Mouse (Mus musculus) CH12.LX (cell line): ENCODE measurements at regions not wholly inside any gene's neighbourhood (a gene's known extent, or its start where the extent isn't known, plus 50 kb on each side); places are given as distances from the start of the nearest gene placed in this dataset.

Experiments
- DNase-seq: peaks from one replicate; pipeline ENCODE4 v3.0.0-alpha.2; 2013; ENCODE audit errors: extremely low read depth
- H3K27ac ChIP-seq: 2 replicates; pipeline ENCODE4 v1.5.1; 2012; ENCODE audit warnings: low read depth, mild to moderate bottlenecking, control low read depth, moderate library complexity; ENCODE audit not compliant: insufficient read depth
- H3K27me3 ChIP-seq: replicated peaks from 2 replicates; pipeline ENCODE3; 2012; ENCODE audit warnings: inconsistent platforms
- H3K36me3 ChIP-seq, 2 experiments: replicated peaks in 1 of 2; 2 replicates each; pipeline versions ENCODE3 to v1.6.1; 2012; ENCODE audit warnings: inconsistent platforms in 1 of 2, low read length in 1 of 2, mild to moderate bottlenecking in 1 of 2, mixed read lengths in 1 of 2, moderate library complexity in 1 of 2; ENCODE audit not compliant: control insufficient read depth in 1 of 2, insufficient read depth in 1 of 2
- H3K4me1 ChIP-seq, 2 experiments: 2 replicates each; pipeline ENCODE4 v1.6.1; 2012; ENCODE audit warnings: inconsistent platforms in 1 of 2, moderate library complexity in 1 of 2; ENCODE audit not compliant: insufficient read depth in 2 of 2, control insufficient read depth in 1 of 2
- H3K4me2 ChIP-seq: 2 replicates; pipeline ENCODE4 v1.6.1; 2012; ENCODE audit warnings: low read depth, mild to moderate bottlenecking, control low read depth; ENCODE audit not compliant: poor library complexity, insufficient read depth, severe bottlenecking
- H3K4me3 ChIP-seq, 3 experiments: fragments of 150-350 bp in 1 of 3; sonication (generic) in 1 of 3; replicated peaks in 1 of 3; 2 replicates each; pipeline versions ENCODE3 to v1.5.1; 2011 to 2012; ENCODE audit warnings: low read depth in 2 of 3, low read length in 2 of 3, mild to moderate bottlenecking in 2 of 3, moderate library complexity in 2 of 3, control low read depth in 1 of 3, improper control_type of control experiment in 1 of 3, inconsistent platforms in 1 of 3, mixed read lengths in 1 of 3; ENCODE audit not compliant: poor library complexity in 1 of 3
- H3K79me2 ChIP-seq: replicated peaks from 2 replicates; pipeline ENCODE4 v1.6.1; 2012; ENCODE audit warnings: mild to moderate bottlenecking, moderate library complexity; ENCODE audit not compliant: control insufficient read depth, poor library complexity, insufficient read depth, severe bottlenecking; ENCODE audit errors: extremely low read depth
- H3K9ac ChIP-seq: 2 replicates; pipeline ENCODE4 v1.6.1; 2012; ENCODE audit warnings: low read depth, mild to moderate bottlenecking, control low read depth, moderate library complexity; ENCODE audit not compliant: insufficient read depth
- H3K9me3 ChIP-seq: replicated peaks from 2 replicates; pipeline ENCODE3; 2012; ENCODE audit warnings: low read length, inconsistent platforms, mixed read lengths
- CHD2 ChIP-seq: IDR thresholded peaks from 2 replicates; pipeline ENCODE4 v1.6.1; 2011; ENCODE audit warnings: low read length, improper control_type of control experiment
- PAX5 ChIP-seq: IDR thresholded peaks from 2 replicates; pipeline ENCODE4 v1.6.1; 2012; ENCODE audit warnings: low read length, inconsistent platforms, mixed read lengths
- RAD21 ChIP-seq: IDR thresholded peaks from 2 replicates; pipeline ENCODE4 v1.6.1; 2011; ENCODE audit warnings: low read depth, mild to moderate bottlenecking, low read length, improper control_type of control experiment, moderate library complexity
- dilution Hi-C: fragments of 300-500 bp; cut with MboI; formaldehyde crosslinking; loops from 2 replicates; pipeline ENCODE4 v1.14.3; 2020; ENCODE audit warnings: low sequenced_read_pairs; ENCODE audit not compliant: extremely low pct_unique_long_range_greater_than_20kb, extremely low pct_ligation_motif_present
- in situ Hi-C: fragments of 300-500 bp; cut with MboI; formaldehyde crosslinking; loops from 3 replicates; pipeline ENCODE4 v1.14.3; 2019; ENCODE audit warnings: low sequenced_read_pairs, low pct_ligation_motif_present, low pct_unique_long_range_greater_than_20kb, mixed read lengths

DNA sequence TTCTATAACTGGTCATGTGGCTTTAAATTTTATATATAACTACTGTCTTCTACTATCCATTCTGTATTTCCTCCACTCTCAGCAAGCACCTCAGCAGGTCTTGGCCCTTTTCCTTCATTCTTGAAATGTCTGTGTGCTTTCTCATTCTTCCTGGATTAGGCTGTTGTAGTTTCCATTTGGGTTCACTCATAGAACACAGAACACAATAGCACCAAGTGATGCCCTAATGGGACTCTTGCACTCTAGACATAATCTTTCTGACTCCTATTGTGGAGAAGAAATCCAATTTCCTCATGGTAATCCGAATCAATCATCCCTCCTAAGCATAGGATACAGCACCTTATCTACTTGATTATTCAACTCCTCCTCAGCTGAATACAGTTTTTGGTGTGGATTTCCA, 667.2 kb downstream of the Gm6685 start:
- Histone ChIP-seq H3K9ac (no peak overlapping the region), H3K4me2 (no peak overlapping the region), H3K27me3 (no peaks in the 10 kb centered on the region), H3K36me3 (no peaks in the 10 kb centered on the region), H3K79me2 (no peaks in the 10 kb centered on the region), H3K27ac (no peak overlapping the region), H3K4me1 (no peaks in the 10 kb centered on the region), H3K9me3 (peaks cover 4% of the 10 kb centered on the region), H3K4me3 (no peak overlapping the region)
- dilution Hi-C loops: no loop called here
- no peak for TF ChIP-seq RAD21
- TF ChIP-seq CHD2: no peak
- no peak for TF ChIP-seq PAX5
- in situ Hi-C loops: no loop called here
- DNase-seq: no peak
